Mouse (Mus musculus): ENCODE data around the gene Olfr512.

Olfr512 gene

DNA sequence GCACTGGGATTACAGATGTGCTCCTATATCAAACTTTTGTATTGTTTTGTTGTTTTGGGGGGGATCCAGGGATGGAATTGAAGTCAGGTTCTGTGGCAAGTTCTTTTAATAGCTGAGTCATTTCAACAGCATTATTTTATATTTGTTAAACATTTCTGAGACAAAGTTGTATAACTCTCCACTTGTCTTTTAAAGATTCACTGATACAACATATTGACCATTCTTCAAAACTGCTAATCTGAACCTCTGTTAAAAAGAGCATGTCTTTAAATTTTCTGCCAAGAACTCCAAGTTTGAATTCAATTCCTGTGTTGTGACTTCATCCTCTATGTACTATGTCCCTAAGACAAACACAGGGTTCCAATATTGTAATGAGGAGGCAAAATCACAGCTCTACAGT lies at the start of gene Olfr512:
Olfr512 (plus strand) TSS at position 301 of the 400 bp plus-strand sequence.
- no peak for DNase-seq (ENCODE audit: low spot score in 2 of 2)

- DNase-seq (ENCODE audit: low spot score in 2 of 2): no peak
Observed at GRCm38 (mm10) chr7:108666118-108666517, 47.0 kb upstream of the Olfr512 start, which contains the start of gene Olfr510. Gene Olfr510, plus strand, starts transcription at chr7:108666418.

DNA sequence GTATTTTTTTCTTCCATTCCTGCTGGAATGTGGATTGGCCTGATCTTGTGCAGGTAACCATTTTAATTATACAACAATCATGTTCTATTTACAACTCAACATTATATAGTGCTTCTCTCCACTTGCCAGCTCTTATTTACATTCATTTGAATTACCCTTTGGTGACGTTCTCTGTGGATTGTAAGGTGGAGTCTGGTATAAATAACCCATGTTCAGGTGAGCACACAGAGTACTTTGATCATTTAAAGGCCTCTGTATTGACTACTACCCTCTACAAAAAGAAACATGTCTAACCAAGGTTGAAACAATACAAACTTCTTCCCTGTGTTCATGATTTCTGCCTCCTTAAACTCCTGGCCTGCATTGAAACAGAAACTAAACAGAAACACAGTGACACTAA lies 42.1 kb upstream of the Olfr512 start:
- DNase-seq (ENCODE audit: low spot score in 2 of 2): no peak

DNA sequence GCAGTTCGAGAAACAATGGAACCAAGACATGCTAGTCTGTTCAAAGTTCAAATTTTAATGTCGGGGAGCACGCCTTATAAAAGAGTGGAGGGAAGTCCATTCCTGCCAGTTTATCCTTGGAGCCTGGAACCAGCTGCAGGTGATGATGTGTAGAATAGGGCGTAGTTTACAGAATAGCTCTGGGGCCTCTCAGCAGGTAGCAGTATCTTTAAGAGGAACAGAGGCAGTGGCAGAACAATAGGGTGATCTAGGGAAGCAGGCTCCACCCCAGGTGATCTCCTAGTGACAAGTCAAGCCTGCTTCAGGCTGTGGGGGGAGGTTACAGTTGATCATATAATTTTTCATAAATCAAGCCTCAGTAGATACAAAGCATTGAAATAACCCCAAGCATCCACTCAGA lies 34.2 kb upstream of the Olfr512 start:
- no peak for DNase-seq (ENCODE audit: low spot score in 2 of 2)

- DNase-seq (ENCODE audit: low spot score in 2 of 2): no peak
Observed at GRCm38 (mm10) chr7:108750673-108751072, 37.6 kb downstream of the Olfr512 start, which contains the start of gene Olfr513. Gene Olfr513, plus strand, starts transcription at chr7:108750973.

DNA sequence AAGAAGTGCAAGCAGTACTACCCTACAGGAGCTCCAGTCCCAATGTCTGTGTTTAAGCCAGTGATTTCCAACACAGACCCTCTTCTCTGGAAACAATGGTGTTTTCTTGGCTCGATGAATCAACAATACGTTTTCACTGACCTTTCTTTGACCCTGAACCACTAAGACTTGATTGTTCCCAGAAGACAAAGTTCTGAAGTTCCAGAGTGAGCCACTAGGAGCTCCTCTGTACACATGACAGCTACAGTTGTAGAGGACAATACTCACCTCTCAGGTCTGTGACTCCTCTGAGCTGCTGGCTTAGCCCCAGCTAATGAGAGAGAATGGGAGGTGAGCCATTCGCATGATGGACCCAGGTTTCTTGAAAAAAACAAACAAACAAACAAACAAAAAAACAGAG lies 47.3 kb downstream of the Olfr512 start:
- no peak for DNase-seq (ENCODE audit: low spot score in 2 of 2)
